Mouse (Mus musculus) frontal cortex, postnatal 25 days (tissue): ENCODE measurements around the gene Tmbim7.

Experiments used
- DNase-seq, 2 experiments: peaks; one replicate each; pipeline ENCODE4 v3.0.0; 2022; ENCODE audit warnings: low spot score in 2 of 2

Gene Tmbim7

DNA sequence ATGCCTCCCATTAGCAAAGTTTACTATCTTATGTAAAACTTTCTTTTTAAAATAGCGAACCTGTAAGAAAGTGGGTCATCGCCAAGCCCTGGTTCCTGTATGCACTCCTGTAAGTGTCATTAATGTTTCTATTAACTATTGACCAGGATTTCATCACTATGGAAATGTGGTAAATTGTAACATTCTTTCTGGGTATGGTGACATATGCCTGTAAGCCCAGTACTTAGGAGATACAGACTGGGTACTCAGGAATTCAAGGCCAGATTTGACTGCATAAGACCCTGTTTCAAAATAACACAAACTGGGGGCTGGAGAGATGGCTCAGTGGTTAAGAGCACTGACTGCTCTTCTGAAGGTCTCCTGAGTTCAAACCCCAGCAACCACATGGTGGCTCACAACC, 14.2 kb downstream of the Tmbim7 start:
- no peak for DNase-seq

DNA sequence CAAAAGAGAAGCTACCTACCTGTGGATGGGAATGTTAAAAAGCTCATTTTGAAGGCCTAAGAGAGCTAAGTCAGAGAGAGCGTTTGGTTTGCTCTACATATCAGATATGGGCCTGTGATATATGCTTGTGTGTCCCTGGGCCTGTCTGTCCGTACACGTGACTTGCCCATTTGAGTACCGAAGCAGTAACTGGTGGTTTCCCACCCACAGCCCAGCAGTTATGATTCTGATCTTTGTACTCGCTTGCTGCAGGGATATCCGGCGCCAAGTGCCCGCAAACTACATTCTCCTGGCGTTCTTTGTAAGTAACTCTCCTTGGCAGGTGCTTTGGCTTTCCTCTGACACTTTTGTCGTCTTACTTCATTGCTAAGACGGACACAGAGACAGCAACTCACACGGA, 15.6 kb downstream of the Tmbim7 start:
- DNase-seq = no peak

DNA sequence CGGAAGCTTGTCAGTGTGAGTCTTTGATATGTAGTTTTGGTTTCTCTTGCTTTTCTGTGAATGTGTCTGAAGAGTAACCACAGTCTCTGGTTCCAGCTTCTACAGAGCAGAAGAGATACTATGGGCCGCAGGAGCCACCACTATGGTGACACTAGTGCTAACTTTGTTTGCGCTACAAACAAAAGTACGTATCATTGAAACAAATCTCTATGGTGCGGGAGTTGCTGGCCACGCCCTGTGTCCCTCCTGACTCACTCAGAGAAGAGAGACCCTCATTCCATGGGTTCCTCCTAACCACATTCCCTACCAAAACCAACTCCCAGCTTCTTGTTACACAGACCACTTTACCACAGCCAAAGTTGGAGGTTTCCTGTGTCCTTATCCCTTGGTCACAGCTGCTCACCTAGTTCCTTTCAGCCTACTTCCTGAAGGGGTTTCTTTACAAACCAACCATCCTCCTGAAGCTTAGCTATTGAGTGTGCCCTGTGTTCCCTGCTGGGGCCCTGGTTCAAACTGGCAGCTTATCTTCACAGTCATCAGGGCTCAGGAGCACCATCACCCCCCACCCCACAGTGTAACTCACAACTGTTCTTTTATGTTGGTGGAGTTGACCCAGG, 19.1 kb downstream of the Tmbim7 start:
- DNase-seq = no peak

DNA sequence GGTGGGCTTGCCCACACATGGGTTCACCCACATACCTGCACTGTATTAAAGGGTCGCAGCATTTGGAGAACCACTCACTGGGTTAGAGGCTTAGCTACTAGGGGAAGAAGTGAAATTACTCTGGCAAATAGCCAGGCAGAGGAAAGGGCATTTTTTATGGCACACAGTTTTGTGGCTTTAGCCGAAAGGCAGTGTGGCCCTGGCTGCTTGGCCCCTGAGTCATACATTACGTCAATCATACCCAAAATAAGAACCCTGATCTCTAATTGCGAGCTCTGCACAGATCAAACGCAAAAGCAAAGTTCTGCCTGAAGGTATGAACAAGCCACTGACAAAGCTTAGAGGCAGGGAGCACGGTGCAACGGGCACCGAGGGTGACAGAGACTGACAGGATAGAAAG, 37.3 kb downstream of the Tmbim7 start:
- DNase-seq = no peak

DNA sequence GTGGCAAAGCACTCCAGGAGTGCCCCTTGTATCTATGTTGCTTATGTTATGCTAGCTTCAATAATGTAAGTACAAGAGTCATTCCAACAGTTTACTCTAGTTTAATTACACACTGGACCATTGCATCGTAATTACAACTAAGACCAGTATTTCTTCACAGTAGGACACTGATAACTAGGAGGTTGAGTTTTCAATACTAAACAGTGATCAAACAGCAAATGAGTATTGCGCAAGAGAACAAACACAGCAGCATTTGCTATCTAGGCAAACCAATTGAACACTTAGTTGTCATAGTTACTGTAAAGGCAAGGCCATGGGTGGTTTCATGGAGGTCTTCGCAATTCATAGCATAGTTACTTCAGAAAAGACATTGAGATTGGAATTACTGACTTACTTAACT, 40.3 kb downstream of the Tmbim7 start:
- no peak for DNase-seq

DNA sequence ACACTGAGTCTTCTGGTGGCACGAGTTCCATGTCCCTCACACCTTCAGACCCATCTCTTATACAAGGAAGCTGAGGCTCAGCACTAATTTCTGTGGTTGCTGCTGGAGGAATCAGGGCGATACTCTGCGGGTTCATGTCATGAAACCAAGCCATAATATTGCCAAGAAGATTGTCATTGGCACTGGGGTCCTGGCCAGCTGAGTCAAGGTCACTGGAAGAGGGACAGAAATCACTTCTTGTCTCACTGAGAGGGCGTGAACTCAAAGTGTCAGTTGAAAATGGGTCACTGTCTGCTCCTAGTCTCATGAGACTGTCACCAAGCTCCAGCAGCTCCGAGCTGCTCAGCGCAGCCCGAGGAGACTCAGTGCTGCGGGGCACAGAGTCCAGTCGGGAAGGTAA, 42.0 kb downstream of the Tmbim7 start:
- DNase-seq = no peak

DNA sequence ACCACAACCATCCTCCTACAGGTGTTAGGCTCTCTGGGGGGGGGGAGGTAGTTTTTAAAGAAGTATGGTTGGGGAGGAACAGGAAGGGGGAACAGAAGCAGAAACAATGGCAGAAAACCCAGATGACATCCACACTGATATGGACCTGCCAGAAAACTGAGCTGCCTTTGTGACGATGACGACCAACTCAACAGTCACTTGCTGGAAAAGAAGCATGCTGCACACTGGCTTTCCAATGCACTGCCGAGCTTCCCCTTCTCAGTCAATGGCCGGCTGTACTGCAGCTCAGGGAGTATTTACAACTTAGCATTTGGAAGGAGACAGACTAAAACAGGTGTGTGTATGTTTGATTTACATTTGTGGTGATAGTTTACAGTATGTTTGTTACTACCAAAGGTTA, 44.2 kb downstream of the Tmbim7 start:
- DNase-seq = no peak

DNA sequence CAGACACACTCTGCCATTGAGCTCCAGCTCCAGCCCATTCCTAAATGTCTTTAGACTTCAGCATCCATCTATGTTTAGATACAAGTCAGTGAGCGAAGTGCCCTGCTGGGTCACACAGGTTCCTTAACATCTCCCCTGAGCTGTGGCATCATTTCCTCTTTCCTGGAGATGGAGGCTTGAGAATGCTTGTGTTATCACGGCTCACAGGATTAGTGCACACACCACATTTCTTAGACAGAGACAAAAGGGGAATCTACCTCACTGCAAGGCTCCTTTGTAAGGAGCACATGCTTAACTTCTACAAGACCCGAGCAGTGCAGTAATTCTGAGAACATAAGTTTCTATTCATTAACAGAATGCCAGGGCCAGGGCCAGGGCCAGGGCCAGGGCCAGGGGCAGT, 45.0 kb downstream of the Tmbim7 start:
- no peak for DNase-seq

DNA sequence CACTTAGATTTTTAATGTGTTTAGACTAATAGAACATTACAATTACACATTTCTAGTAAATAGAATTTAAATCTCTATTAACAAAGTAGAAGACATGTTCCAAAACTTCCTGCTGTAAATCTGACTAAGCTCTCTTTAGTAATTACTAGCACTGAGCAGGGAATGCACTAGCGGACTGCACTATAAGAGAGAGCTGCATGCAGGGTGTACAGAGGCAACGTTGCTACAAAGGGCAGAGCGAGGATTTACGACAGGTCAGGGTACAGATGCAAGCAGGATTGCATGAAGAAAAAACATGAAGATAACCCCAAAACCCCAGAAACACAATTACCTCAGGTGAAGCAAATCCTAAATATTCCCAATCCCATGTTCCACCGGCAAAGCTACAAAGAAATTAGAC, 49.0 kb downstream of the Tmbim7 start:
- DNase-seq = no peak

DNA sequence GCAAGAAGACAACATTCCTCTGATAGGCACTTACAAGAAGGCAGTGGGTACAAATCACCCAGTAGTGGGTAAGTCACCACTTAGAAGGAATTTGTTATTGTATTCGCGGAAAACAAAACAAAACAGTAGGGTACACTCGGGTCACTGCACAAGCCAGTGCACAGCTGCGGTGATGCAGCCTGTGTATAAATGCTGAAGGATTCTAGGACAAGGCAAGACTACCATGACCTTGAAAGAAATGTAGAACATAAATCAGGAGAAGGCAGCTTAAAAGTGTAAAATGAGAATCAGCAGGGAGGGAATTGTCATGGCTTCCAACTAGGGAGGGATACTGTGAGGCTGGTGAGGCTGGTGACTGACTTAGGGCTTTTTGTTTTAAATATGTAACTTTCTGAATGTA, 51.2 kb downstream of the Tmbim7 start:
- no peak for DNase-seq

DNA sequence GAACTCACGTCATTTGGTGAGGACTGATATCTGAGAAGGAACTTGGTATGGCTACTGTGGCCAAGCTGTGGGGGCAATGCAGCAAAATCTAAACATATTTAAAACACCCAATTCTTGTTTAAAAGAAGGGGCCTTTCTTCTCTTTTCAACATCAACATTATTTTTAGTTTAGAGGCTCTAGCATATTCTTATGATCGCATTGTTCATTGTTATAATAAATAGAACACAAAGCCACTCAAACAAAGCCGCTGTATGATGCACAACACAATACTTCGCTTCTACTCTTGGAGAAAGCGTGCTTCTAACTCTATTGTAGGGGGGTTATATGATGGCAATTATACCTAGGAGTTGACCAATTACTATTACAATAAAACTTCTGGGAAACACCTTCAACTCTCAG, 64.8 kb downstream of the Tmbim7 start:
- no peak for DNase-seq

DNA sequence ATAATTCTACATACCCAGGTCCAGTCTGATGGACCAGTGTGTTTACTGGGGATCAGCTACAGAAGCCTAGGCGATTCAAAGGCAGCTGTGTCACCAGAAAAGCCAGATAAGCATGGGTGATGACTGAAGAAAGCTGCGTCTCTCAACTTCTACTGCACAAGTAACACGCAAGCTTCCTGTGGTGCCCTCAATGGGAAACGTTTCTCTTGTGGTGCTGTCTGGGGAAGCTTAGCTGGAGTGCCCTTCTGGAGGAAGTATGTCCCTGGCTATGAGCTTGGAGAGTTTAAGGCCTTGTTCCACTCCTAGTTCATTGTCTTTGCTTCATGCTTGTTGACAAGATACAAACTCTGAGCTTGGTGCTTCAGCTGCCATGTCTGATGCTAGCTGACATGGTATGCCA, 68.4 kb downstream of the Tmbim7 start:
- DNase-seq = no peak

DNA sequence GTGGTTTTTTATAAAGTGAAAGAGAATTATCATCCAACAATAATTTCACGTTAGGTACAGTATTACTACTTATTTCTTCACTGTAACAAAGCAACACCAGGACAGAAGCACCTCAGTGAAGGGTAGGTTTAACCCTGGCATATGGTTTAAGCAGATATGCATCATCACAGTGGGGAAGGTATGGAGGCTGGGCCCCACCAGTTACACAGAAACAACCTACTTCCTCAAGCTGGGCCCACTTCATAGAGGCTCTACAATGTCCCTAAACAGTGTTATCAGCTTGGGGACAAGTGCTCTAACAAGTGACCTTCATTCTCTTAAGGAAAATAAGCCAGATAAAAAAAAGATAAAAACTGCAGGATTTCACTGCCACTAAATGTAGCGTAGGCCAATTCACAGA, 71.9 kb downstream of the Tmbim7 start:
- DNase-seq = no peak

DNA sequence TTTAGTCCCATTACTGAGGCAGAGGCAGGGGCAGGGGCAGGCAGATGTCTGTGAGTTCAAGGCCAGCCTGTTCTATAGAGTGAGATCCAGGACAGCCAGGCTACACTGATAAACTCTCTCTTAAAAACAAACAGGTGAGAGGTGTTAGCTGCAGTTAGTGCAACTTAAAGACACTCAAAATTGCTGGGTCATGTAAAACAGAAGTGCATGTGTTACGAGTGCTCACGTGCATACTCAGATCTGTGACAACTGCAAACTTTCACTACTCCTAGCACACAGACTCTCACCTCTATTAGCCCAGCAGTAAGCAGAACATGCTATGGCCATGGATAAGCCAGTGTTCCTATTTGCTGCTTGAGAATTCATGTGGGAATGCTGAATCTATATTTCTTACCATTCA, 72.4 kb downstream of the Tmbim7 start:
- no peak for DNase-seq

DNA sequence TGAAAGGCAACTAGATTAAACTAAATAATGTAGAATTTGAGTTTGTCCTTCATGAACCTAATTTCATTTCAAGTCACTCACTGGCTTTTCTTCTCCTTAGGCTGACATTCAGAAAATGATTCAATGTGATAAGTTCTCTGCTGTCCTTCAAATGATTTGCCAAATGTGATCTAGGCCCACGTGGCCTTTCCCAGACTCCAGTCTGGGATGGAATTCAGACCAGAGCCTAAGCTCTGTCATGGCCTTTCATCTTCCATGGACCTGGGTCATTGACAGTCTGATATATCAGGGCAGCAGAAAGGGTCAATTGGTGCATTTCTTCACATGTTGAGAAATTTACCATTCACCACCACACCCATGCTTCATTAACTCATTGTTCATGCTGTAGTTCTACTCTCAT, 74.5 kb downstream of the Tmbim7 start:
- DNase-seq = no peak

DNA sequence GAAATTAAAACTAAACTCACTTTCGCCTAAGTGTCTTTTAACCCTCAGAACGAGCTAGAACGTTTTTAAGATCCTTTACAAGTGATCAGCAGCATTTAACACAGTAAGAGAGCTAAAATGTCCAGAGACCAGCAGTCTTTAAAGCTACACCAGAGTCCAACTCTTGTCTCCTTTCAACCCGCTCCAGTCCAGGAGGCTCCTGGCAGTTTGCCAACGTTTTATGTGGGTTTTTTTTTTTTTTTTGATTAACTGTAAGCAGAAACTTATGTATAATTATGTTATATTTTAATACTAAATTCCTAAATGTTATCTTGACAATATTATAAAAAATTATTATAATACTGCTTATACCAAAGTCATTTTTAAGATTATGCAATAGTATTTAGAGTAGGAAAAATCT, 77.8 kb downstream of the Tmbim7 start:
- no peak for DNase-seq
